Mouse (Mus musculus): Measurements from ENCODE around the gene Osgepl1. TPM values are rescaled to one million over a fixed set of nuclear protein-coding genes. Genes with fewer than 3 reads are reported as not detected.

Gene Osgepl1
- total RNA-seq, 2 experiments from 2014 or later: 18.2 to 19.0 TPM

Other genes starting within 250 kb of the Osgepl1 start
- not detected for gene 1700019A02Rik, start 126.0 kb upstream of the Osgepl1 start, total RNA-seq (2021)
- 1 to 10 TPM; 4.5 to 5.2 TPM for gene Pms1, start 16.6 kb upstream of the Osgepl1 start, total RNA-seq (2021)
- gene Ormdl1, start 16.5 kb upstream of the Osgepl1 start, total RNA-seq (2021): 10 to 100 TPM; 14.1 to 19.5 TPM
- 1 to 10 TPM; 1.8 TPM for gene Gm28778, start 16.5 kb upstream of the Osgepl1 start, total RNA-seq (2021)
- gene Asdurf, start 39.0 kb downstream of the Osgepl1 start, total RNA-seq (2021): 1 to 10 TPM in 1 of 2 experiments, not detected in 1; 6.7 TPM
- gene Gm28551, start 39.0 kb downstream of the Osgepl1 start, total RNA-seq (2021): not detected
- 10 to 100 TPM; 26.3 to 29.3 TPM for gene Asnsd1, start 39.1 kb downstream of the Osgepl1 start, total RNA-seq (2021)

Measured in adrenal gland, adult 18-20 months (tissue).